ENCODE assay signal across 9 mouse cellular contexts in genomic region chr2:128738725-128739258, GRCm38 (mm10). TPM values are rescaled to one million over a fixed set of nuclear protein-coding genes. Genes with fewer than 3 reads are reported as not detected.
DNase-seq lines count a peak whose midpoint lies in the region; ATAC-seq and TF ChIP-seq lines count a peak whose summit lies in the region.
"Had no signal": no experiment of that assay in that cellular context is flagged by ENCODE, and none has a peak within 500 bp of the region (broad histone marks: within the 10 kb centered on the region; RNA-seq: fewer than 3 reads in every experiment).

No protein-coding gene starts in this region.

- peak overlapping the region; percentile 4; the same call in 1 of the 2 replicates for H3K27ac ChIP-seq in hindbrain, postnatal 0 days
- H3K27ac ChIP-seq in hindbrain, embryonic 12.5 days, result no peak overlapping the region
- H3K27ac ChIP-seq in gastrocnemius, adult 2 months, result peak overlapping the region; percentile 71
- H3K27ac ChIP-seq: macrophage had no signal

- 43% methylated on average over 10 of the region's 10 CpGs for WGBS in hindbrain, postnatal 0 days
- WGBS in hindbrain, embryonic 12.5 days, result 85% methylated on average over 10 of the region's 10 CpGs

- peak; percentile 81 for DNase-seq in hindbrain, postnatal 0 days (ENCODE audit: low spot score)
- peak; percentile 45 for DNase-seq in brain, embryonic 18.5 days (ENCODE audit: low read depth, low spot score)
- DNase-seq in gastrocnemius, adult 2 months, result peak; percentile 86
- DNase-seq in left cerebral cortex, postnatal 4 days, result peak; percentile 78
- DNase-seq in testis, postnatal 10 days (ENCODE audit: low spot score), result peak; percentile 60
- no peak for DNase-seq in thymus, postnatal 0 days (ENCODE audit: low spot score)
- DNase-seq in kidney, adult 9 months, result no peak

- intact Hi-C loops in gastrocnemius, adult 2 months (cut with DNase I), result loop anchor here (5.0 kb wide), 1 partner anchor 41 kb away; the partner anchor contains the start of gene Mertk
- intact Hi-C loops in left cerebral cortex, postnatal 4 days (cut with DNase I), result no loop called here

- no peaks in the 10 kb centered on the region for H3K9me3 ChIP-seq in hindbrain, postnatal 0 days (ENCODE audit: low read length)
- H3K9me3 ChIP-seq in hindbrain, embryonic 12.5 days (replicated peaks), result no peaks in the 10 kb centered on the region

- peak; percentile 96 for ATAC-seq in hindbrain, postnatal 0 days
- no peak for ATAC-seq in hindbrain, embryonic 12.5 days (ENCODE audit: low FRiP score)

- TF ChIP-seq CTCF in hindbrain, postnatal 0 days (IDR thresholded peaks at IDR 0.05; ENCODE audit: low read depth), result no peak
- no peak for TF ChIP-seq CTCF in gastrocnemius, adult 2 months (IDR thresholded peaks at IDR 0.05)

- H3K36me3 ChIP-seq in hindbrain, postnatal 0 days (ENCODE audit: insufficient read depth, low read length), result no peaks in the 10 kb centered on the region
- H3K36me3 ChIP-seq in hindbrain, embryonic 12.5 days, result no peaks in the 10 kb centered on the region

- H3K4me1 ChIP-seq in hindbrain, postnatal 0 days (ENCODE audit: insufficient read depth, low read length), result no peaks in the 10 kb centered on the region
- peaks cover 3% of the 10 kb centered on the region; the same call in 1 of the 2 replicates for H3K4me1 ChIP-seq in hindbrain, embryonic 12.5 days

- no peak overlapping the region for H3K4me3 ChIP-seq in hindbrain, postnatal 0 days (ENCODE audit: low read length)
- no peak overlapping the region for H3K4me3 ChIP-seq in hindbrain, embryonic 12.5 days
- H3K4me3 ChIP-seq in gastrocnemius, adult 2 months, result peak overlapping the region; percentile 2; the same call in 1 of the 2 replicates

- H3K27me3 ChIP-seq in hindbrain, postnatal 0 days (ENCODE audit: insufficient read depth, low read length), result no peaks in the 10 kb centered on the region
- H3K27me3 ChIP-seq in hindbrain, embryonic 12.5 days, result no peaks in the 10 kb centered on the region

- H3K4me2 ChIP-seq in hindbrain, postnatal 0 days (ENCODE audit: low read depth, low read length), result no peak overlapping the region
- no peak overlapping the region for H3K4me2 ChIP-seq in hindbrain, embryonic 12.5 days (replicated peaks)

- H3K9ac ChIP-seq in hindbrain, postnatal 0 days (replicated peaks; ENCODE audit: low read length), result no peak overlapping the region
- no peak overlapping the region for H3K9ac ChIP-seq in hindbrain, embryonic 12.5 days

RNA-seq across cellular contexts. Expression of gene Mertk, which starts 40.0 kb away (rescaled TPM):
- 6.3 and 7.1 TPM in 2 replicates for total RNA-seq in hindbrain, postnatal 0 days (2014; rRNA removed)
- polyA plus RNA-seq in hindbrain, postnatal 0 days (2015; fragmentation: Nextera tagmentation; extraction: Ambion mirVana), result 3.0 and 3.4 TPM in 2 replicates
- 6.5 and 6.8 TPM in 2 replicates for polyA plus RNA-seq in hindbrain, embryonic 12.5 days (2016; fragmentation: Nextera tagmentation; extraction: Ambion mirVana)
- total RNA-seq in gastrocnemius, adult 2 months (2021), result 1 to 10 TPM; 1.6 to 3.5 TPM
- total RNA-seq in left cerebral cortex, postnatal 4 days (2021), result 1 to 10 TPM; 3.8 to 4.0 TPM
- 1.5 and 1.9 TPM in 2 replicates for polyA plus RNA-seq in thymus, postnatal 0 days (2015; fragmentation: Nextera tagmentation; extraction: Ambion mirVana)

RNA-seq across cellular contexts. Expression of gene Anapc1, which starts 51.6 kb away (rescaled TPM):
- total RNA-seq in hindbrain, postnatal 0 days (2014; rRNA removed), result 66.2 and 69.8 TPM in 2 replicates
- polyA plus RNA-seq in hindbrain, postnatal 0 days (2015; fragmentation: Nextera tagmentation; extraction: Ambion mirVana), result 26.3 and 27.5 TPM in 2 replicates
- 79.1 and 82.8 TPM in 2 replicates for polyA plus RNA-seq in hindbrain, embryonic 12.5 days (2016; fragmentation: Nextera tagmentation; extraction: Ambion mirVana)
- total RNA-seq in gastrocnemius, adult 2 months (2021), result 10 to 100 TPM; 35.5 to 38.0 TPM
- total RNA-seq in left cerebral cortex, postnatal 4 days (2021), result 100 to 1,000 TPM in 1 of 2 experiments, 10 to 100 TPM in 1; 94.2 to 102 TPM
- polyA plus RNA-seq in thymus, postnatal 0 days (2015; fragmentation: Nextera tagmentation; extraction: Ambion mirVana), result 35.4 and 35.9 TPM in 2 replicates

Comparison
In these comparisons a context has a peak if more than half of its experiments do, and no peak if none do; other contexts are left out.
1. DNase-seq: peak in hindbrain, postnatal 0 days (single experiment), brain, embryonic 18.5 days (single experiment), gastrocnemius, adult 2 months (single experiment), left cerebral cortex, postnatal 4 days (single experiment) and testis, postnatal 10 days (single experiment); none in thymus, postnatal 0 days (single experiment) and kidney, adult 9 months (single experiment).